Mouse (Mus musculus) hindbrain, embryonic 12.5 days (tissue): Measurements from ENCODE around the gene Klra1. TPM values are rescaled to one million over a fixed set of nuclear protein-coding genes. Genes with fewer than 3 reads are reported as not detected.
"Not testable (repeated sequence)": the region's sequence is repeated elsewhere in the genome, so short reads cannot be mapped to it uniquely, and the experiment has no call there.

Source experiments
- ATAC-seq: fragments of 200-750 bp; cut with Nextera tagmentation; 2 replicates; pipeline ENCODE4 v1.8.0; 2017; ENCODE audit warnings: moderate TSS enrichment; ENCODE audit not compliant: low FRiP score
- H3K27ac ChIP-seq: fragments of 300-500 bp; sonication (generic); 2 replicates; pipeline ENCODE4 v1.5.1; 2016; ENCODE audit warnings: mild to moderate bottlenecking
- H3K27me3 ChIP-seq: fragments of 300-500 bp; sonication (generic); 2 replicates; pipeline ENCODE4 v1.6.1; 2016; ENCODE audit warnings: mild to moderate bottlenecking
- H3K36me3 ChIP-seq: fragments of 300-500 bp; sonication (generic); 2 replicates; pipeline ENCODE4 v1.6.1; 2016; ENCODE audit warnings: mild to moderate bottlenecking
- H3K4me1 ChIP-seq: fragments of 300-500 bp; sonication (generic); 2 replicates; pipeline ENCODE4 v1.6.1; 2016
- H3K4me2 ChIP-seq: fragments of 300-500 bp; sonication (generic); replicated peaks from 2 replicates; pipeline ENCODE4 v1.6.1; 2016; ENCODE audit warnings: mild to moderate bottlenecking
- H3K4me3 ChIP-seq: fragments of 300-500 bp; sonication (generic); 2 replicates; pipeline ENCODE4 v1.5.1; 2016; ENCODE audit warnings: mild to moderate bottlenecking
- H3K9ac ChIP-seq: fragments of 300-500 bp; sonication (generic); 2 replicates; pipeline ENCODE4 v1.6.1; 2016; ENCODE audit warnings: mild to moderate bottlenecking, moderate library complexity
- H3K9me3 ChIP-seq: fragments of 300-500 bp; sonication (generic); replicated peaks from 2 replicates; pipeline ENCODE4 v1.6.1; 2016; ENCODE audit warnings: mild to moderate bottlenecking
- WGBS: fragments of 180-500 bp; shearing (Covaris S2); methylation state at CpG from one replicate; pipeline ENCODE4 v1.1.7; 2016; 5-methylcytosine and 5-hydroxymethylcytosine counted together
- polyA plus RNA-seq: library from polyadenylated mRNA; unstranded; fragments of >200 nt; fragmentation: Nextera tagmentation; extraction: Ambion mirVana; gene quantifications from 2 replicates; pipeline ENCODE4 v1.2.1, GENCODE M21; 2016

Klra1 gene
- polyA plus RNA-seq = not detected in 2 replicates

DNA sequence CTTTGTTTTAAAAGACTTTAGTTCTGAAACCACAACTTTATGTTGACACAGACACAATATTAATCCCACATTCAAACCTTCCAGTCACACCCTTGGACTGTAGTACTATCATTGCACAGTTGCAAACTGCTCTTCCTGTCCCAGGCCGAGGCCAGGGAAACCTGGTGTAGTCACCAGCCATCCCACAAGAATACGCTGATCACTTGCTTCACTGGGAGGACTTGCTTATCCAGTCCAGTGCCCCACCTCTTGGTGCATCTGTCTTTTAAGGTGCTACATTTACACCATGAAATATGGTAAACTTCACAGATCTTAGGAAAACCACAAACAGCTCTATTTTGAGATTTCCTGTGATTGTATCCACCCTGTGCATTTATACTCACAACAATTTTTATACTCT, at the start of gene Klra1:
TSS of gene Klra1 (minus strand) at position 125 of the 400 bp plus-strand sequence.
- Histone ChIP-seq H3K9ac (no peak within 1 kb of the TSS), H3K4me2 (no peak within 1 kb of the TSS), H3K9me3 (peaks cover 22% of the 10 kb centered on the region; the same call in 1 of the 2 replicates), H3K27me3 (no peaks in the 10 kb centered on the region), H3K4me3 (no peak within 1 kb of the TSS), H3K4me1 (no peaks in the 10 kb centered on the region), H3K27ac (no peak within 1 kb of the TSS), H3K36me3 (no peaks in the 10 kb centered on the region)
- no peak for ATAC-seq
- WGBS = 96% methylated on average over 2 of the region's 2 CpGs

DNA sequence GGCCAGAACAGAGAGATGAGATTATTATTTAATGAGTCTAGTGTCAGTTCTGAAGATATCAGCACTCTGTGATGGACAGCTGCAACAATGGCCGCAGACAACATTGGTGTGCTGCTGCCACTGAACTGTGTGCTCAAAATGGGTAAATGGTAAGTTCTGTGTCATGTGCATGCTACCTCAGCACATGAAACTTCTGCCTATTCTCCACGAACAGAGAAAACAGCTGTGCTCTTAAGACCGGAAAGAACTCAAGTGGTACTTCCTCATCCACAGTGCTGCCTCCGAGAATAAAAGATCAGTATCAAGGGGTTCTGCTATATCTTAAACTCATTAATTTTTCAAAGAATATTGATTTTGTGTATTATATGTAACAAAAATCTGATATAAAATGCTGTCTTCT, 42.8 kb upstream of the Klra1 start:
- Histone ChIP-seq H3K9me3 (no peaks in the 10 kb centered on the region; the same call in 1 of the 2 replicates), H3K4me2 (no peak overlapping the region), H3K27me3 (no peaks in the 10 kb centered on the region), H3K9ac (no peak overlapping the region), H3K4me1 (no peaks in the 10 kb centered on the region), H3K27ac (no peak overlapping the region), H3K36me3 (no peaks in the 10 kb centered on the region), H3K4me3 (no peak overlapping the region)
- 86% methylated on average over 4 of the region's 4 CpGs for WGBS
- no peak for ATAC-seq

DNA sequence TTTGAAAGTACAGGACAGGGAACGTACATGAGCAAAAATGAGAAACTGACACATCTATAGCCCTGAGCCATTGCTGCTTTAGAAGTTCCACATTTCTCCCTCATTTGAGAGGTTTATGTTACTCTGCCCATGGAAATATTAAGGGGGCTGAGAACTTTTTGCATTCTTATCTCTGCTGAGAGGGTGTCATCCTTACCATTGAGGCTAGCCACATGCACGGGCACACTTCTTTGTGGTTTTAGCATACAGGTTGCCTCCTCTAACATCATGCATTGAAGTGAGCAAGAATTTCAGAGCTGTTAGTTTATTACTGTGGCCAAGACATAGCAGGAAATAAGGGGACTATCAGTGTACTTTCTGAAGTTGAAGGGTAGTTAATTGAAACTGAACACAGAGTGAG, 32.5 kb upstream of the Klra1 start:
- no peak overlapping the region for H3K9ac ChIP-seq
- H3K4me3 ChIP-seq = no peak overlapping the region
- 96% methylated on average over 2 of the region's 2 CpGs for WGBS
- no peak overlapping the region for H3K4me2 ChIP-seq
- H3K4me1 ChIP-seq = no peaks in the 10 kb centered on the region
- H3K27me3 ChIP-seq = no peaks in the 10 kb centered on the region
- no peak for ATAC-seq
- no peak overlapping the region for H3K27ac ChIP-seq
- no peaks in the 10 kb centered on the region for H3K36me3 ChIP-seq
- peaks cover 35% of the 10 kb centered on the region for H3K9me3 ChIP-seq

DNA sequence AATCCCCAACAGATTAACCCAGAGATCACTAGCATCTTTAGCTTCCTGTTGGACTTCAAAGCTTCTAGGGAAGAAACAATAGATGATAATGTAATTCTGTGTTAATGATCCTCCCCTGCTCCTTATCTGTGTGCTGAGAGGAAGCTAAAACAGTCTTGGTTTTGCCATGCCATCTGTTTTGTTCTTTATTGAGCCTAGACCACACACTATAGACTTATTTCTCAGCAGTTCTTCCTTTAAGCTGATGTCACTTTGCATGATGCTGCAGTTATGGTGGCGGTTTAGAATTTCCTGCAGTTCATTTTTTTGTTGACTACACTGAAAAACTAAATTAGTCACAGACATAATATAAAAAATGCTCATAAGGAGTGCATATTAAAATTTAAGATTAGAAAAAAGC, 18.2 kb upstream of the Klra1 start:
- Histone ChIP-seq H3K9me3 (peaks cover 28% of the 10 kb centered on the region), H3K27ac (no peak overlapping the region), H3K27me3 (no peaks in the 10 kb centered on the region), H3K4me2 (no peak overlapping the region), H3K4me3 (no peak overlapping the region), H3K36me3 (no peaks in the 10 kb centered on the region), H3K4me1 (no peaks in the 10 kb centered on the region), H3K9ac (no peak overlapping the region)
- WGBS = 72% methylated on average over 1 of the region's 1 CpGs
- no peak for ATAC-seq

DNA sequence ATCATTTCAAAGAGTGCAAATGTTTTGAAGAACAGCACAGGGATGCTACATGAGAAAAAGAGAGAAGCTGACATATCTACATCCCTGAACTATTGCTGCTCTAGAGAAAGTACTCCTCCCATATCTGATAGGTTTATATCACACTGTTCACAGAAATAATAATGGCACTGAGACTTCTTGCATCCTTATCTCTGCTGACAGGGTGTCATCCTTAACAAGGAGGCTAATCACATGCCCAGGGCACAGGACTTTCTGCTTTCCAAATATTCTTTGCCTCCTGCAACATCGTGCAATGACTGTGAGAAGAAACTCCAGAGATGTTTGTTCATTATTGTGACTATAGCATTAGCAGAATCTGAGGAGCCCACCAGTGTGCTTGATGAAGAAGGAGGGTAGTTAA, 871 bp downstream of the Klra1 start:
- Histone ChIP-seq H3K4me2 (no peak overlapping the region), H3K27me3 (no peaks in the 10 kb centered on the region), H3K9ac (no peak overlapping the region), H3K4me3 (no peak overlapping the region), H3K27ac (no peak overlapping the region), H3K4me1 (no peaks in the 10 kb centered on the region), H3K36me3 (no peaks in the 10 kb centered on the region), H3K9me3 (peaks cover 22% of the 10 kb centered on the region; the same call in 1 of the 2 replicates)
- no peak for ATAC-seq
- WGBS = 54% methylated on average over 1 of the region's 1 CpGs

DNA sequence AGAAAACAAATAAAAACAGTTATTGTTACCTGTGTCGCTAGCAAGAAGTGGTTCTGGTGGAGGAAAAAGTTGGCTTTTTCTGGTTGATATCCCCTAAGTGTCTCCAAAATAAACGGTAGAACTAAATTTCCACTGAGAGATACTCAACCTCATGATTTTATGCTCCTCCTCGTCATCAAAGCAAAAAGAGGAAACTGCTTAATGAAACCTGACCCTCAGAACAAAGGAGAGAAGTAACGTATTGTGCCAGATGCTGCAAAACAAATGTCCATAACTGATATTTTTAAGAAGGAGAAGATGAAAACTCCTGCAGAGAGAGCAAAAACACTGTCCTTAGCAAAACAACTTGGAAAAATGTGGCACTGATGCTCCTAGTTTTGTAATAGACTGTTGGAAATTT, 4.3 kb downstream of the Klra1 start:
- H3K27ac ChIP-seq = no peak overlapping the region
- no peaks in the 10 kb centered on the region for H3K4me1 ChIP-seq
- H3K4me3 ChIP-seq = no peak overlapping the region
- 78% methylated on average over 4 of the region's 4 CpGs for WGBS
- H3K4me2 ChIP-seq = no peak overlapping the region
- H3K9me3 ChIP-seq = peaks cover 11% of the 10 kb centered on the region; the same call in 1 of the 2 replicates
- no peaks in the 10 kb centered on the region for H3K36me3 ChIP-seq
- H3K9ac ChIP-seq = no peak overlapping the region
- no peak for ATAC-seq
- no peaks in the 10 kb centered on the region for H3K27me3 ChIP-seq

DNA sequence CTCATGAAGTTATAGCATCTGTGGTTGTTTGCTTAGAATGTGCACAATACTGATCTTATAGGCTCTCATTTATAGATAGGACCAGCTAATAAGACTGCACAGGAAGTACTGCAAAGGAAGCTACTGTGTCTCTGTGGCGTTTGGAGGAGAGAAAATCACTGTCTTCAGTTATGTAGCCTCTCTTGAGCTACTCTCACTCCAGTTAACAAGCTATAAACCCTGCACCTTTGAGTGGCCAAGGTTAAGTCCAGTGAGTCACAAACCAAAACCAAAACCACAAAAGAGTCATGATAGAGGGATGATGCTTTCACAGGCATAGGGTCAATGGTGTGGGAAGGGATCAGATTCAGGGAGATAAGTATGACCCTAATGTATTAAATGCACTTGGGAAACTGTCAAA, 41.3 kb downstream of the Klra1 start:
- H3K9ac ChIP-seq, H3K27me3 ChIP-seq, H3K36me3 ChIP-seq, H3K4me1 ChIP-seq, H3K4me2 ChIP-seq, H3K9me3 ChIP-seq, ATAC-seq, H3K4me3 ChIP-seq, H3K27ac ChIP-seq: not testable (repeated sequence)
- WGBS = 35% methylated on average over 1 of the region's 1 CpGs

DNA sequence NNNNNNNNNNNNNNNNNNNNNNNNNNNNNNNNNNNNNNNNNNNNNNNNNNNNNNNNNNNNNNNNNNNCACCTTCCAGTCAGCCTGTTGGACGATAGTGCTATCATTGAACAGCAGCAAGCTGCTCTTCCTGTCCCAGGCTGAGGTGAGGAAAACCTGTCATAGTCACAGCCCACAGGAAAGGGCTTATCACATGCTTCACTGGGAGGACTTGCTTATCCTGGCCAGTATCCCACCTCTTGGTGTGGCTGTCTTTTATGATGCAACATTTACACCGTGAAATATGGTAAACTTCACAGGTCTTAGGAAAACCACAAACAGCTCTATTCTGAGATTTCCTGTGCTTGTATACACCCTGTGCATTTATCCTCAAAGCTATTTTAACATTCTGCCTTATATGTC, 44.7 kb downstream of the Klra1 start:
- not testable (repeated sequence) for H3K9ac ChIP-seq, H3K36me3 ChIP-seq, H3K27ac ChIP-seq, H3K4me2 ChIP-seq, H3K27me3 ChIP-seq, H3K9me3 ChIP-seq, ATAC-seq, H3K4me1 ChIP-seq, H3K4me3 ChIP-seq
- 85% methylated on average over 2 of the region's 2 CpGs for WGBS

DNA sequence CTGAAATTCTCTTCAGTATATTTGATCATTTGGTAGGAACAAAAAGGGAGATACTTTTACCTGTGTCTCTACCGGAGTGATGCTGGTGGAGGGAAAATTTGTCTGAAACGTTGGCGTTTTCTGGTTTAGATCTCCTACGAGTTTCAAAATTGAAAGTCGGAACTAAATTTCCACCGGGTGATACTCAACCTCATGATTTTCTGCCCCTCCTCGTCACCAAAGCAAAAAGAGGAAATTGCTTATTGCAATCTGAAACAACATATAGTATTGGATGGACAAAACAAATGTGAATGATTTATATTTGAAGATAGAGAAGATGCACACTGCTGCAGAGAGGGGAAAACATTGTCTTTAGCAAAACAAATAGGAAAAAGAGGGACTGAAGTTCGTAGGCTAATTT, 49.3 kb downstream of the Klra1 start, which contains the start of gene Klra3:
TSS of gene Klra3 (minus strand) at position 164 of the 400 bp plus-strand sequence.
- H3K9me3 ChIP-seq = no peaks in the 10 kb centered on the region
- ATAC-seq = no peak
- H3K36me3 ChIP-seq = no peaks in the 10 kb centered on the region
- H3K27me3 ChIP-seq = no peaks in the 10 kb centered on the region
- no peak within 1 kb of the TSS for H3K4me2 ChIP-seq
- H3K4me3 ChIP-seq = no peak within 1 kb of the TSS
- H3K27ac ChIP-seq = no peak within 1 kb of the TSS
- no peaks in the 10 kb centered on the region for H3K4me1 ChIP-seq
- no peak within 1 kb of the TSS for H3K9ac ChIP-seq
- 85% methylated on average over 8 of the region's 8 CpGs for WGBS

Other genes with a start within 250 kb of the Klra1 start
- gene Klra9, start 193.8 kb downstream of the Klra1 start, polyA plus RNA-seq = not detected in 2 replicates
- not detected in 2 replicates for gene Klra7, start 153.6 kb downstream of the Klra1 start, polyA plus RNA-seq
- gene Klra10, start 104.9 kb downstream of the Klra1 start, polyA plus RNA-seq = not detected in 2 replicates
- not detected in 2 replicates for gene Klra3, start 49.3 kb downstream of the Klra1 start, polyA plus RNA-seq